In genomic region chr17:25114908-25115645, GRCm38 (mm10) we compare ENCODE assay signal across 8 mouse cellular contexts. TPM values are rescaled to one million over a fixed set of nuclear protein-coding genes. Genes with fewer than 3 reads are reported as not detected.
DNase-seq lines count a peak whose midpoint lies in the region; ATAC-seq lines count a peak whose summit lies in the region.

No protein-coding gene starts in this region.

- peak overlapping the region; percentile 90 for H3K27ac ChIP-seq in embryonic facial prominence, embryonic 12.5 days
- H3K27ac ChIP-seq in hindbrain, embryonic 15.5 days (replicated peaks): peak overlapping the region; percentile 94

- H3K9me3 ChIP-seq in embryonic facial prominence, embryonic 12.5 days: no peaks in the 10 kb centered on the region
- H3K9me3 ChIP-seq in hindbrain, embryonic 15.5 days: no peaks in the 10 kb centered on the region
- H3K9me3 ChIP-seq in megakaryocyte, embryonic 14.5 days: no peaks in the 10 kb centered on the region

- peaks cover 22% of the 10 kb centered on the region for H3K36me3 ChIP-seq in embryonic facial prominence, embryonic 12.5 days
- H3K36me3 ChIP-seq in hindbrain, embryonic 15.5 days: peaks cover 3% of the 10 kb centered on the region; the same call in 1 of the 2 replicates
- peaks cover 41% of the 10 kb centered on the region for H3K36me3 ChIP-seq in megakaryocyte, embryonic 14.5 days (replicated peaks; ENCODE audit: low read length)

- H3K4me1 ChIP-seq in embryonic facial prominence, embryonic 12.5 days: peaks cover 7% of the 10 kb centered on the region
- peaks cover 27% of the 10 kb centered on the region for H3K4me1 ChIP-seq in hindbrain, embryonic 15.5 days (replicated peaks)
- H3K4me1 ChIP-seq in megakaryocyte, embryonic 14.5 days: peaks cover 61% of the 10 kb centered on the region

- WGBS in embryonic facial prominence, embryonic 12.5 days: 9% methylated on average over 23 of the region's 23 CpGs
- 13% methylated on average over 23 of the region's 23 CpGs for WGBS in hindbrain, embryonic 15.5 days

- H3K9ac ChIP-seq in embryonic facial prominence, embryonic 12.5 days: peak overlapping the region; percentile 72
- H3K9ac ChIP-seq in hindbrain, embryonic 15.5 days: peak overlapping the region; percentile 74

- intact Hi-C loops in gastrocnemius, postnatal 36 days (cut with DNase I): loop anchor here (5.0 kb wide), 1 partner anchor 67 kb away; the partner anchor contains the start of gene BC003965

- 0 out of 2 replicates have a peak, but pooled peaks have one; percentile 19 for ATAC-seq in embryonic facial prominence, embryonic 12.5 days (ENCODE audit: insufficient number of reproducible peaks, insufficient read depth, low FRiP score, low TSS enrichment)
- ATAC-seq in hindbrain, embryonic 15.5 days (ENCODE audit: low FRiP score, low read depth): peak; percentile 67

- DNase-seq in gastrocnemius, postnatal 10 days: peak; percentile 36
- DNase-seq in gastrocnemius, postnatal 36 days: no peak
- DNase-seq in CD4-positive helper T cell, adult 2 months (ENCODE audit: low read depth, low spot score): peak; percentile 65
- no peak for DNase-seq in urinary bladder, postnatal 4 days (ENCODE audit: low spot score in 2 of 2)
- no peak for DNase-seq in right cerebral cortex, adult 2 months (ENCODE audit: low spot score in 2 of 2)

- peak overlapping the region; percentile 55 for H3K4me3 ChIP-seq in embryonic facial prominence, embryonic 12.5 days
- peak overlapping the region; percentile 85 for H3K4me3 ChIP-seq in hindbrain, embryonic 15.5 days
- H3K4me3 ChIP-seq in megakaryocyte, embryonic 14.5 days (replicated peaks): peak overlapping the region; percentile 98

- H3K4me2 ChIP-seq in embryonic facial prominence, embryonic 12.5 days (replicated peaks): peak overlapping the region; percentile 83
- peak overlapping the region; percentile 100 for H3K4me2 ChIP-seq in hindbrain, embryonic 15.5 days

- no peaks in the 10 kb centered on the region for H3K27me3 ChIP-seq in embryonic facial prominence, embryonic 12.5 days
- no peaks in the 10 kb centered on the region for H3K27me3 ChIP-seq in hindbrain, embryonic 15.5 days
- peaks cover 4% of the 10 kb centered on the region for H3K27me3 ChIP-seq in megakaryocyte, embryonic 14.5 days (replicated peaks)

RNA-seq across cellular contexts. Expression of gene Telo2, which starts 0.7 kb away (rescaled TPM):
- 10 to 100 TPM; 13.0 to 16.1 TPM for total RNA-seq in gastrocnemius, postnatal 10 days (2021)
- 1 to 10 TPM; 4.2 to 6.1 TPM for total RNA-seq in gastrocnemius, postnatal 36 days (2021)
- polyA plus RNA-seq in embryonic facial prominence, embryonic 12.5 days (2016; fragmentation: Nextera tagmentation; extraction: Ambion mirVana): 49.1 and 51.0 TPM in 2 replicates
- 51.3 and 58.9 TPM in 2 replicates for polyA plus RNA-seq in hindbrain, embryonic 15.5 days (2015; fragmentation: Nextera tagmentation; extraction: Ambion mirVana)
- polyA plus RNA-seq in megakaryocyte, embryonic 14.5 days (2012; ENCODE audit: insufficient read depth, low replicate concordance): 9.1 and 27.2 TPM in 2 replicates

RNA-seq across cellular contexts. Expression of gene Ptx4, which starts 5.5 kb away (rescaled TPM):
- 1 to 10 TPM; 7.3 to 8.7 TPM for total RNA-seq in gastrocnemius, postnatal 10 days (2021)
- total RNA-seq in gastrocnemius, postnatal 36 days (2021): 1 to 10 TPM; 3.7 to 4.3 TPM
- 0.48 and 0.88 TPM in 2 replicates for polyA plus RNA-seq in embryonic facial prominence, embryonic 12.5 days (2016; fragmentation: Nextera tagmentation; extraction: Ambion mirVana)
- polyA plus RNA-seq in hindbrain, embryonic 15.5 days (2015; fragmentation: Nextera tagmentation; extraction: Ambion mirVana): not detected in 2 replicates
- 0.12 TPM in 1 of 2 replicates, not detected in the other for polyA plus RNA-seq in megakaryocyte, embryonic 14.5 days (2012; ENCODE audit: insufficient read depth, low replicate concordance)

RNA-seq across cellular contexts. Expression of gene Clcn7, which starts 18.1 kb away (rescaled TPM):
- total RNA-seq in gastrocnemius, postnatal 10 days (2021): 10 to 100 TPM; 14.0 to 20.0 TPM
- 10 to 100 TPM; 13.7 to 14.9 TPM for total RNA-seq in gastrocnemius, postnatal 36 days (2021)
- 27.1 and 27.4 TPM in 2 replicates for polyA plus RNA-seq in embryonic facial prominence, embryonic 12.5 days (2016; fragmentation: Nextera tagmentation; extraction: Ambion mirVana)
- 29.4 and 32.2 TPM in 2 replicates for polyA plus RNA-seq in hindbrain, embryonic 15.5 days (2015; fragmentation: Nextera tagmentation; extraction: Ambion mirVana)
- polyA plus RNA-seq in megakaryocyte, embryonic 14.5 days (2012; ENCODE audit: insufficient read depth, low replicate concordance): 17.8 and 22.0 TPM in 2 replicates

RNA-seq across cellular contexts. Expression of gene Tmem204, which starts 31.7 kb away (rescaled TPM):
- total RNA-seq in gastrocnemius, postnatal 10 days (2021): 10 to 100 TPM; 16.0 to 16.5 TPM
- 10 to 100 TPM; 10.3 to 10.7 TPM for total RNA-seq in gastrocnemius, postnatal 36 days (2021)
- 13.2 and 15.5 TPM in 2 replicates for polyA plus RNA-seq in embryonic facial prominence, embryonic 12.5 days (2016; fragmentation: Nextera tagmentation; extraction: Ambion mirVana)
- 10.9 TPM in 2 replicates for polyA plus RNA-seq in hindbrain, embryonic 15.5 days (2015; fragmentation: Nextera tagmentation; extraction: Ambion mirVana)
- not detected in 2 replicates for polyA plus RNA-seq in megakaryocyte, embryonic 14.5 days (2012; ENCODE audit: insufficient read depth, low replicate concordance)

RNA-seq across cellular contexts. Expression of gene Ccdc154, which starts 47.2 kb away (rescaled TPM):
- total RNA-seq in gastrocnemius, postnatal 10 days (2021): under 1 TPM; 0.09 TPM
- total RNA-seq in gastrocnemius, postnatal 36 days (2021): not detected
- polyA plus RNA-seq in embryonic facial prominence, embryonic 12.5 days (2016; fragmentation: Nextera tagmentation; extraction: Ambion mirVana): not detected in 2 replicates
- not detected in 2 replicates for polyA plus RNA-seq in hindbrain, embryonic 15.5 days (2015; fragmentation: Nextera tagmentation; extraction: Ambion mirVana)
- not detected in 2 replicates for polyA plus RNA-seq in megakaryocyte, embryonic 14.5 days (2012; ENCODE audit: insufficient read depth, low replicate concordance)

Comparison
In these comparisons a context has a peak if more than half of its experiments do, and no peak if none do; other contexts are left out.
1. DNase-seq: peak in gastrocnemius, postnatal 10 days (single experiment) and CD4-positive helper T cell, adult 2 months (single experiment); none in gastrocnemius, postnatal 36 days (0 of 2), urinary bladder, postnatal 4 days (0 of 2) and right cerebral cortex, adult 2 months (0 of 2).
2. Peak in every context shown above with its lines, with median percentiles within 50 percentile points of each other: H3K4me3 ChIP-seq.